Mouse (Mus musculus): ENCODE measurements at regions not wholly inside any gene's neighbourhood (a gene's known extent, or its start where the extent isn't known, plus 50 kb on each side); places are given as distances from the start of the nearest gene placed in this dataset.

GRCm38 (mm10) chr6:37711766-37712165 is 158.8 kb upstream of the Trim24 start:
- no peak overlapping the region for H3K4me3 ChIP-seq (ENCODE audit: low read depth, low read length)
- H3K27me3 ChIP-seq (ENCODE audit: control insufficient read depth, insufficient read depth, low read length) = no peaks in the 10 kb centered on the region
- DNase-seq (ENCODE audit: low spot score) = no peak
- H3K4me2 ChIP-seq (replicated peaks; ENCODE audit: low read depth, low read length) = no peak overlapping the region
- no peaks in the 10 kb centered on the region for H3K36me3 ChIP-seq (ENCODE audit: control insufficient read depth, insufficient read depth, low read length)
- ATAC-seq (ENCODE audit: low FRiP score) = no peak
- H3K27ac ChIP-seq (ENCODE audit: low read depth, low read length) = no peak overlapping the region
- H3K9ac ChIP-seq (ENCODE audit: low read depth, low read length) = no peak overlapping the region
- peaks cover 3% of the 10 kb centered on the region; the same call in 1 of the 2 replicates for H3K4me1 ChIP-seq (replicated peaks; ENCODE audit: control insufficient read depth, insufficient read depth, low read length)
- WGBS = 82% methylated on average over 1 of the region's 1 CpGs
- no peaks in the 10 kb centered on the region for H3K9me3 ChIP-seq (ENCODE audit: control insufficient read depth, low read length)

- WGBS = 93% methylated on average over 4 of the region's 4 CpGs
- ATAC-seq (ENCODE audit: low FRiP score) = no peak
- H3K4me2 ChIP-seq (replicated peaks; ENCODE audit: low read depth, low read length) = no peak overlapping the region
Measured at GRCm38 (mm10) chr6:37713411-37713810, 157.2 kb upstream of the Trim24 start.

GRCm38 (mm10) chr6:37714223-37714928 is 156.2 kb upstream of the Trim24 start:
- ATAC-seq (ENCODE audit: low FRiP score) = no peak
- Histone ChIP-seq H3K4me3 (ENCODE audit: low read depth, low read length) (no peak overlapping the region), H3K27ac (ENCODE audit: low read depth, low read length) (no peak overlapping the region), H3K9me3 (ENCODE audit: control insufficient read depth, low read length) (no peaks in the 10 kb centered on the region), H3K4me2 (replicated peaks; ENCODE audit: low read depth, low read length) (no peak overlapping the region), H3K27me3 (ENCODE audit: control insufficient read depth, insufficient read depth, low read length) (no peaks in the 10 kb centered on the region), H3K36me3 (ENCODE audit: control insufficient read depth, insufficient read depth, low read length) (no peaks in the 10 kb centered on the region), H3K9ac (ENCODE audit: low read depth, low read length) (no peak overlapping the region), H3K4me1 (replicated peaks; ENCODE audit: control insufficient read depth, insufficient read depth, low read length) (peaks cover 3% of the 10 kb centered on the region; the same call in 1 of the 2 replicates)
- DNase-seq (ENCODE audit: low spot score) = no peak
- 18% methylated on average over 6 of the region's 6 CpGs for WGBS

More at GRCm38 (mm10) chr6:37713411-37713810, 157.2 kb upstream of the Trim24 start:
- Histone ChIP-seq H3K9me3 (ENCODE audit: control insufficient read depth, low read length) (no peaks in the 10 kb centered on the region), H3K4me3 (ENCODE audit: low read depth, low read length) (no peak overlapping the region), H3K36me3 (ENCODE audit: control insufficient read depth, insufficient read depth, low read length) (no peaks in the 10 kb centered on the region), H3K27me3 (ENCODE audit: control insufficient read depth, insufficient read depth, low read length) (no peaks in the 10 kb centered on the region), H3K9ac (ENCODE audit: low read depth, low read length) (no peak overlapping the region), H3K27ac (ENCODE audit: low read depth, low read length) (no peak overlapping the region), H3K4me1 (replicated peaks; ENCODE audit: control insufficient read depth, insufficient read depth, low read length) (peaks cover 3% of the 10 kb centered on the region; the same call in 1 of the 2 replicates)
- no peak for DNase-seq (ENCODE audit: low spot score)

DNA sequence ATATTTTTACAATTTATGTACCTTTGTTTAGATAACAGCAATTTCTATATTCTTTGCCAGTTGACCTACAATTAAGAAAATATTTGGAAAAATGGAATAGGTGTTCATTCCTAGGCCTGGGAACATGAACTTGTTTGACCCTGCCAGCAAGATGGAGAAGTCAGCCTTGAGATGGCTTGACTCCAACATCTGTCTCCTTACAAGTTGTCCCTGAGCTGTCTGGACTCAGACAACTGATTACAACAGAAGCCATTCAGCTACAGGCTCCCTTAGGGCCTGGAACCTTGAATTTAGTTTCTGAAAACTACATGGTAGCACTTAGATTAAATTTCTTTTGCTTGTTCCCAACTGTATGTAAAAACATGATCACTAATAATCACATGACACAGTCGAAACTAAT is 148.9 kb upstream of the Trim24 start:
- H3K9ac ChIP-seq (ENCODE audit: low read depth, low read length) = no peak overlapping the region
- H3K27me3 ChIP-seq (ENCODE audit: control insufficient read depth, insufficient read depth, low read length) = no peaks in the 10 kb centered on the region
- no peak overlapping the region for H3K27ac ChIP-seq (ENCODE audit: low read depth, low read length)
- H3K4me3 ChIP-seq (ENCODE audit: low read depth, low read length) = no peak overlapping the region
- H3K9me3 ChIP-seq (ENCODE audit: control insufficient read depth, low read length) = no peaks in the 10 kb centered on the region
- H3K36me3 ChIP-seq (ENCODE audit: control insufficient read depth, insufficient read depth, low read length) = no peaks in the 10 kb centered on the region
- 73% methylated on average over 1 of the region's 1 CpGs for WGBS
- no peak overlapping the region for H3K4me2 ChIP-seq (replicated peaks; ENCODE audit: low read depth, low read length)
- no peak for DNase-seq (ENCODE audit: low spot score)
- no peaks in the 10 kb centered on the region for H3K4me1 ChIP-seq (replicated peaks; ENCODE audit: control insufficient read depth, insufficient read depth, low read length)
- ATAC-seq (ENCODE audit: low FRiP score) = no peak

- Histone ChIP-seq H3K9ac (ENCODE audit: low read depth, low read length) (no peak overlapping the region), H3K27ac (ENCODE audit: low read depth, low read length) (no peak overlapping the region), H3K4me2 (replicated peaks; ENCODE audit: low read depth, low read length) (no peak overlapping the region), H3K36me3 (ENCODE audit: control insufficient read depth, insufficient read depth, low read length) (no peaks in the 10 kb centered on the region), H3K4me3 (ENCODE audit: low read depth, low read length) (no peak overlapping the region), H3K4me1 (replicated peaks; ENCODE audit: control insufficient read depth, insufficient read depth, low read length) (no peaks in the 10 kb centered on the region), H3K27me3 (ENCODE audit: control insufficient read depth, insufficient read depth, low read length) (no peaks in the 10 kb centered on the region), H3K9me3 (ENCODE audit: control insufficient read depth, low read length) (no peaks in the 10 kb centered on the region)
- ATAC-seq (ENCODE audit: low FRiP score) = no peak
- WGBS = 82% methylated on average over 4 of the region's 4 CpGs
- DNase-seq (ENCODE audit: low spot score) = no peak
Measured at GRCm38 (mm10) chr6:37723337-37723736, 147.3 kb upstream of the Trim24 start.

DNA sequence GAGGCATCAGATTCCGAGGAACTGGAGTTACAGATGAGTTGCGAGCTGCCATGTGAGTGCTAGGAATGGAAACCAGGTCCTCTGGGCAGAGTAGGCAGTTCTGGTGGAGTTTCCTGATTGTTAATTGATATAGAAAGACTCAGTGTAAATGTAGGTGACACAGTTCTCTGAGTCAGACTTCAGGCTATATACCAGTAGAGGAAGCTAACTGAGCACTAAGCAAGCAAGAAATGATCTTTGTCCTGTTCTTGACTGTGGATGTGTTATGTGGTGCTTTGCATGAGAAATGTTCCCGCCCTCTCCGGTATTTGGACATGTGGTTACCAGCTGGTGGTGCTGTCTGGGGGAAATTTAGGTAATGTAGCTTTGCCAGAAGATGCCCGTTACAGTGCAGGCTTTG is 146.4 kb upstream of the Trim24 start:
- no peak for ATAC-seq (ENCODE audit: low FRiP score)
- WGBS = 85% methylated on average over 5 of the region's 5 CpGs

GRCm38 (mm10) chr6:37728621-37729020 is 142.0 kb upstream of the Trim24 start:
- DNase-seq (ENCODE audit: low spot score) (no peak), ATAC-seq (ENCODE audit: low FRiP score) (no peak)
- WGBS = 90% methylated on average over 2 of the region's 2 CpGs
- Histone ChIP-seq H3K27me3 (ENCODE audit: control insufficient read depth, insufficient read depth, low read length) (no peaks in the 10 kb centered on the region), H3K27ac (ENCODE audit: low read depth, low read length) (no peak overlapping the region), H3K9ac (ENCODE audit: low read depth, low read length) (no peak overlapping the region), H3K4me2 (replicated peaks; ENCODE audit: low read depth, low read length) (no peak overlapping the region), H3K4me3 (ENCODE audit: low read depth, low read length) (no peak overlapping the region), H3K9me3 (ENCODE audit: control insufficient read depth, low read length) (no peaks in the 10 kb centered on the region), H3K4me1 (replicated peaks; ENCODE audit: control insufficient read depth, insufficient read depth, low read length) (no peaks in the 10 kb centered on the region), H3K36me3 (ENCODE audit: control insufficient read depth, insufficient read depth, low read length) (no peaks in the 10 kb centered on the region)

More for the DNA sequence above, 146.4 kb upstream of the Trim24 start:
- H3K4me3 ChIP-seq (ENCODE audit: low read depth, low read length) = no peak overlapping the region
- H3K27me3 ChIP-seq (ENCODE audit: control insufficient read depth, insufficient read depth, low read length) = no peaks in the 10 kb centered on the region
- no peak overlapping the region for H3K9ac ChIP-seq (ENCODE audit: low read depth, low read length)
- no peaks in the 10 kb centered on the region for H3K9me3 ChIP-seq (ENCODE audit: control insufficient read depth, low read length)
- H3K36me3 ChIP-seq (ENCODE audit: control insufficient read depth, insufficient read depth, low read length) = no peaks in the 10 kb centered on the region
- no peak overlapping the region for H3K27ac ChIP-seq (ENCODE audit: low read depth, low read length)
- no peak overlapping the region for H3K4me2 ChIP-seq (replicated peaks; ENCODE audit: low read depth, low read length)
- H3K4me1 ChIP-seq (replicated peaks; ENCODE audit: control insufficient read depth, insufficient read depth, low read length) = no peaks in the 10 kb centered on the region
- no peak for DNase-seq (ENCODE audit: low spot score)

- 91% methylated on average over 2 of the region's 2 CpGs for WGBS
- no peak overlapping the region for H3K9ac ChIP-seq (ENCODE audit: low read depth, low read length)
- H3K9me3 ChIP-seq (ENCODE audit: control insufficient read depth, low read length) = no peaks in the 10 kb centered on the region
- H3K4me3 ChIP-seq (ENCODE audit: low read depth, low read length) = no peak overlapping the region
- H3K4me1 ChIP-seq (replicated peaks; ENCODE audit: control insufficient read depth, insufficient read depth, low read length) = no peaks in the 10 kb centered on the region
- DNase-seq (ENCODE audit: low spot score) (no peak), ATAC-seq (ENCODE audit: low FRiP score) (no peak)
- no peak overlapping the region for H3K27ac ChIP-seq (ENCODE audit: low read depth, low read length)
- H3K27me3 ChIP-seq (ENCODE audit: control insufficient read depth, insufficient read depth, low read length) = no peaks in the 10 kb centered on the region
- H3K36me3 ChIP-seq (ENCODE audit: control insufficient read depth, insufficient read depth, low read length) = no peaks in the 10 kb centered on the region
- H3K4me2 ChIP-seq (replicated peaks; ENCODE audit: low read depth, low read length) = no peak overlapping the region
Measured at GRCm38 (mm10) chr6:37729165-37729564, 141.4 kb upstream of the Trim24 start.

DNA sequence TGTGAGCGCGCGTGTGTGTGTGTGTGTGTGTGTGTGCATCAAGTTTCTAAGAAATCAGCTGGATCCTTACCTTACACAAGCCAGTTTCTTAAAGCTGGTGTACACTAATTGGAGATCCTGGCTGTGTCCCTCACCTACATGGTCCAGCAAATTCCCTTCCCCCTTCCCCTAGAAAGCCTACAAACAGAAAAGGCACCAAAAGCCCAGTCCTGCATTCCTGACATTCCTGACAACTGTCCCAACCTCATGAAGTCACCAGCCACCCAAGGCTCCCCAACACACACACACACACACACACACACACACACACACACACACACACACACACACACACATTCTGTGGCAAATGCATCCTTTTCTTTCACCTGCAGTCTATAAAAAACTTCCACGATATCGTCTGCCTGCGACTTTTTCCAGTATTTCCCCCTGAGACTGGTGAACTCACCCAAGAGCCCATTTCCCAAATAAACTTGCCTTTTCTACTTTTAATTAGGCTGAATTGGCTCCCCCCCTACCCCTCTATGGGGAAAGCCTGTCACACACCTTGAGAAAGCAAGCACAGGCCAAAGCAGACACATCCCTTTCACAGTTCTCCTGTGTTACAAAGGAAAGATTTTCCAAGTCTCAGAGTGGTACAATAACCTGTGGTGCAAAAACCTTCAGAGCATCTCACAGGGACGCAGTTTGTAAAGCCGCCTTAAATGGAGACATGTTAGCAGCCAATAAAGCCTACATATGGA is 139.9 kb upstream of the Trim24 start:
- H3K4me2 ChIP-seq (replicated peaks; ENCODE audit: low read depth, low read length) = no peak overlapping the region
- no peaks in the 10 kb centered on the region for H3K9me3 ChIP-seq (ENCODE audit: control insufficient read depth, low read length)
- WGBS = 68% methylated on average over 8 of the region's 8 CpGs
- no peak overlapping the region for H3K4me3 ChIP-seq (ENCODE audit: low read depth, low read length)
- H3K9ac ChIP-seq (ENCODE audit: low read depth, low read length) = no peak overlapping the region
- H3K4me1 ChIP-seq (replicated peaks; ENCODE audit: control insufficient read depth, insufficient read depth, low read length) = no peaks in the 10 kb centered on the region
- DNase-seq (ENCODE audit: low spot score) (no peak), ATAC-seq (ENCODE audit: low FRiP score) (no peak)
- no peaks in the 10 kb centered on the region for H3K36me3 ChIP-seq (ENCODE audit: control insufficient read depth, insufficient read depth, low read length)
- H3K27me3 ChIP-seq (ENCODE audit: control insufficient read depth, insufficient read depth, low read length) = no peaks in the 10 kb centered on the region
- H3K27ac ChIP-seq (ENCODE audit: low read depth, low read length) = no peak overlapping the region

All from hindbrain, embryonic 11.5 days (tissue).